Mouse (Mus musculus) myocyte (in vitro differentiated cells): ENCODE data around the gene Per1.

Experiments used
- CEBPB ChIP-seq: IDR thresholded peaks from 2 replicates; pipeline ENCODE4 v1.6.1; 2011; ENCODE audit warnings: mild to moderate bottlenecking, moderate library complexity; ENCODE audit not compliant: poor library complexity, insufficient read depth, severe bottlenecking
- E2F4 ChIP-seq: IDR thresholded peaks from one replicate; pipeline ENCODE4 v1.6.1; 2011; ENCODE audit warnings: mild to moderate bottlenecking, control low read depth, moderate library complexity; ENCODE audit not compliant: insufficient read depth
- MAX ChIP-seq: IDR thresholded peaks from one replicate; pipeline ENCODE4 v1.6.1; 2011; ENCODE audit warnings: low read depth, mild to moderate bottlenecking, control low read depth
- MYOD1 ChIP-seq, 3 experiments: IDR thresholded peaks; one replicate each; pipeline ENCODE4 v1.6.1; 2011; ENCODE audit warnings: control low read depth in 2 of 3, low read depth in 2 of 3, mild to moderate bottlenecking in 2 of 3, moderate library complexity in 1 of 3; ENCODE audit not compliant: insufficient read length in 2 of 3, control insufficient read depth in 1 of 3
- POLR2A ChIP-seq: IDR thresholded peaks from one replicate; pipeline ENCODE4 v1.6.1; 2011; ENCODE audit warnings: low read depth, mild to moderate bottlenecking, control low read depth, moderate library complexity; ENCODE audit not compliant: insufficient read length
- REST ChIP-seq: IDR thresholded peaks from one replicate; pipeline ENCODE4 v1.6.1; 2011; ENCODE audit warnings: mild to moderate bottlenecking, control low read depth, moderate library complexity; ENCODE audit not compliant: insufficient read depth, insufficient read length
- SRF ChIP-seq: IDR thresholded peaks from one replicate; pipeline ENCODE4 v1.6.1; 2011; ENCODE audit warnings: low read depth; ENCODE audit not compliant: control insufficient read depth, insufficient read length
- TCF12 ChIP-seq: IDR thresholded peaks from one replicate; pipeline ENCODE4 v1.6.1; 2011; ENCODE audit warnings: mild to moderate bottlenecking, control low read depth; ENCODE audit not compliant: poor library complexity, insufficient read depth, severe bottlenecking
- USF1 ChIP-seq: IDR thresholded peaks from one replicate; pipeline ENCODE4 v1.6.1; 2011; ENCODE audit warnings: low read depth, mild to moderate bottlenecking, control low read depth, moderate library complexity

- TF ChIP-seq POLR2A: no peak
- TF ChIP-seq REST: no peak
- TF ChIP-seq TCF12: no peak
- no peak for TF ChIP-seq MAX
- TF ChIP-seq E2F4: no peak
- TF ChIP-seq CEBPB: no peak
- TF ChIP-seq SRF: no peak
- no peak for TF ChIP-seq USF1
- no peak for TF ChIP-seq MYOD1 (IDR thresholded peaks at IDR 0.05; ENCODE audit: control insufficient read depth in 1 of 3, insufficient read length in 2 of 3, low read depth in 2 of 3)
These were observed 43.2 kb upstream of the Per1 start for GRCm38 (mm10) chr11:69051771-69052170.
